Mouse (Mus musculus): ENCODE data around the gene Bcl7c.
"Not testable (repeated sequence)": the region's sequence is repeated elsewhere in the genome, so short reads cannot be mapped to it uniquely, and the experiment has no call there.

Bcl7c gene

GRCm38 (mm10) chr7:127708207-127709078, at the start of gene Bcl7c:
Gene Bcl7c, minus strand, starts transcription at chr7:127708933.
- DNase-seq (ENCODE audit: low read depth in 2 of 2, low spot score in 2 of 2): peak; percentile 61 to 64

- no peak for DNase-seq (ENCODE audit: low read depth in 2 of 2, low spot score in 2 of 2)
Observed at GRCm38 (mm10) chr7:127753741-127754140, 45.0 kb upstream of the Bcl7c start.

- no peak for DNase-seq (ENCODE audit: low read depth in 2 of 2, low spot score in 2 of 2)
Observed at GRCm38 (mm10) chr7:127753158-127753557, 44.4 kb upstream of the Bcl7c start.

GRCm38 (mm10) chr7:127752069-127752468, 43.3 kb upstream of the Bcl7c start:
- no peak for DNase-seq (ENCODE audit: low read depth in 2 of 2, low spot score in 2 of 2)

GRCm38 (mm10) chr7:127751619-127752018, 42.9 kb upstream of the Bcl7c start:
- DNase-seq (ENCODE audit: low read depth in 2 of 2, low spot score in 2 of 2): no peak

- no peak for DNase-seq (ENCODE audit: low read depth in 2 of 2, low spot score in 2 of 2)
Observed at GRCm38 (mm10) chr7:127750131-127751127, 41.7 kb upstream of the Bcl7c start.

GRCm38 (mm10) chr7:127748235-127748560, 39.5 kb upstream of the Bcl7c start:
- DNase-seq (ENCODE audit: low read depth in 2 of 2, low spot score in 2 of 2): no peak

- DNase-seq (ENCODE audit: low read depth in 2 of 2, low spot score in 2 of 2): no peak
Observed at GRCm38 (mm10) chr7:127747559-127748234, 39.0 kb upstream of the Bcl7c start.

- DNase-seq (ENCODE audit: low read depth in 2 of 2, low spot score in 2 of 2): no peak
Observed at GRCm38 (mm10) chr7:127746494-127747491, 38.1 kb upstream of the Bcl7c start.

GRCm38 (mm10) chr7:127745652-127746493, 37.1 kb upstream of the Bcl7c start:
- peak in 1 of 2 experiments; percentile 42 for DNase-seq (ENCODE audit: low read depth in 2 of 2, low spot score in 2 of 2)

GRCm38 (mm10) chr7:127745251-127745651, 36.5 kb upstream of the Bcl7c start:
- peak; percentile 80 to 89 for DNase-seq (ENCODE audit: low read depth in 2 of 2, low spot score in 2 of 2)

GRCm38 (mm10) chr7:127744366-127745045, 35.8 kb upstream of the Bcl7c start, which contains the start of gene Fbxl19:
Gene Fbxl19, plus strand, starts transcription at chr7:127744543.
- peak; percentile 40 to 63 for DNase-seq (ENCODE audit: low read depth in 2 of 2, low spot score in 2 of 2)

- DNase-seq (ENCODE audit: low read depth in 2 of 2, low spot score in 2 of 2): not testable (repeated sequence)
Observed at GRCm38 (mm10) chr7:127732066-127732465, 23.3 kb upstream of the Bcl7c start, which contains the start of gene Ctf2. Gene Ctf2, minus strand, starts transcription at chr7:127732166.

GRCm38 (mm10) chr7:127730170-127730569, 21.4 kb upstream of the Bcl7c start:
- DNase-seq (ENCODE audit: low read depth in 2 of 2, low spot score in 2 of 2): no peak

GRCm38 (mm10) chr7:127727898-127728297, 19.2 kb upstream of the Bcl7c start:
- no peak for DNase-seq (ENCODE audit: low read depth in 2 of 2, low spot score in 2 of 2)

- DNase-seq (ENCODE audit: low read depth in 2 of 2, low spot score in 2 of 2): no peak
Observed at GRCm38 (mm10) chr7:127725924-127726323, 17.2 kb upstream of the Bcl7c start.

- DNase-seq (ENCODE audit: low read depth in 2 of 2, low spot score in 2 of 2): no peak
Observed at GRCm38 (mm10) chr7:127725490-127725889, 16.8 kb upstream of the Bcl7c start.

- DNase-seq (ENCODE audit: low read depth in 2 of 2, low spot score in 2 of 2): no peak
Observed at GRCm38 (mm10) chr7:127719258-127719657, 10.5 kb upstream of the Bcl7c start.

All from CD8-positive naive resting alpha-beta T cell, adult 2 months (primary cell).